Mouse (Mus musculus) left cerebral cortex, adult 9 months (tissue): ENCODE results near the gene Clcn3.
A peak's percentile ranks its signal among the peaks of the same experiment; 100 is the strongest.

ENCODE experiments used
- DNase-seq, 2 experiments: peaks; one replicate each; pipeline ENCODE4 v3.0.0; 2022; ENCODE audit warnings: low spot score in 2 of 2

The Clcn3 gene

GRCm38 (mm10) chr8:60952803-60953202, 30.3 kb downstream of the Clcn3 start:
- DNase-seq, result no peak

- no peak for DNase-seq
Measured at GRCm38 (mm10) chr8:60951757-60952156, 31.3 kb downstream of the Clcn3 start.

DNA sequence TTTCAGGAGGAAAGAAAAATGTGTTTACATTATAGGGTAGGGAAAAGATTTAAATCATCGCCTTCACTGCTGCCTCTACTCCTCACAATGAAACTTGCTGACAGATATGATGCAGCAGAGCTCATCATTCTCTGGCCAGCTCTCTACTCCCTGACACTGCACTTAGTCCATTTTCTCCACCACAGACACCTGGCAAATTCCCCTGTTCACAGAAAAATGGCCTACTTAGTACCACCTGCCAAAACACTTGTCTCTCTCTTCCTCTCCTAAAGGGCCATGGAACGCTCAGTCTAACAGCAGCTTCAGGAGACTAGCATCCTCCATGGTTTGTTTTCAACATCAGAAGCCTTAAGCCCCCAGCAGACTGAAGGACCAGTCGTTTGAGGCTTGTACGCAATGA, 31.8 kb downstream of the Clcn3 start:
- no peak for DNase-seq

GRCm38 (mm10) chr8:60949859-60950258, 33.2 kb downstream of the Clcn3 start:
- no peak for DNase-seq

DNA sequence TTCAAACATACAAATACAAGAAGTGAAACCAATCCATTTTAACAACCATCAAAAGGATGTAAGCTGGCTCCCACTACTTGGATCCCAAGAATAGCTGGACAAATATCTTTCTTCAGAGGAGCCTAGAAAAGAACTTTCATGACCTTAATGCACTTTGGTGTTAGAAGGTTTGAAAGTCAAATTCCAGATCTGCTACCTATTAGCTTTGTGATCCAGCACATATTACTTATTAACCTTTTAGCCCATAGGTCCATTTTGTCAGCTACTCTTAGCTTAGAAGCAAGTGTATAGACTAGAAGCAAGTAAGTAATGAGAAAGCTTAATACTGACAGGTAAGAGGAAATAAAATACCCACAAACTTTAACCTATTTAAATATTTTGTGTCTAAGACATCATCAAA, 35.6 kb downstream of the Clcn3 start:
- no peak for DNase-seq

- DNase-seq, result no peak
Measured at GRCm38 (mm10) chr8:60942867-60943266, 40.2 kb downstream of the Clcn3 start.

DNA sequence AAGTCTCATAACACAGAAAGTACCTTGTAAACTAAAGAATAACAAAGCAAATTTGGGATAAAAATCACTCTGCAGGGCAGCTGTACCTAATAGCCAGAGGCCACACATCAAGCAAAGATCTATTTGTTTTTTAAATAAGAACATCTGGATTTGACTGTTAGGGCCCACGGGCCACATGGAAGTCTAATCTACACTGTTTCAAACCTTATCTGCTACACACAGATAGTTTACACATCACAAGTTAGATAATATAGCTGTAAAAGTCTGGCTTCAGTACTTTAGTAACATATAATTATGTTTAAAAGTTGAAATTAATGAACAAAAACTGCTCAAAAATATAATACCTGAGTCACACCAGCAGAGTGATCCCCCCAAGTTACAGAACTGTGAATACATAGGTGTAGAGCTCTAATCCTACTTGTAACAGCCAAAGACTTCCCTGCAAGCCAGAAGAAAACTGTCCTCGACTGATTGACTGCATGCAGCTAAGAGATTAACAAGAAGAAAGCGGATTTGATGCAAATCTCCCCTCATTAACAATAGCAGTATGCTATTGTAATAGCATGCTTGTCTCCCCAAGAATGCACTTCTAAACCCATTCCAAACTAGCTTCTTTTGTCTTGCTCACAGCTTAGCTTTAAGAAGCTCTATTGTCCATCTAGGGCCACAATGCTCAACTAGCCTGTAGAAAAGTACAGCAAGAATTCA, 44.2 kb downstream of the Clcn3 start:
- no peak for DNase-seq

DNA sequence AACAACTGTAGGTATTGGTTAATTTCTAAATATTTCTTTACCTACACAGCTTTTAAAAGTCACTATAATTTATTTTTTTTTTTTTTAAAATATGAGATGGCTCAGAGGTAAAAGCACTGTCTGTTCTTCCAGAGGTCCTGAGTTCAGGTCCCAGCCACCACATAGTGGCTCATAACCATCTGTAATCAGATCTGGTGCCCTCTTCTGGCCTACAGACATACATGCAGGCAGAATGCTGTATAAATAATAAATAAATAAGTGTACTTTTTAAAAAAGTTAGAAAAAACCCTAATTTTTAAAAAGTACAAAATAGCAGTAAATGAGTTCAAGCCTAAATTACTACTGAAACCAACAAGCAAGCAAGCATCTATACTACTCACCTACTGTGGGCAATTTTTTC, 49.5 kb downstream of the Clcn3 start:
- DNase-seq, result no peak

GRCm38 (mm10) chr8:60920176-60920575, 62.9 kb downstream of the Clcn3 start:
- no peak for DNase-seq

DNA sequence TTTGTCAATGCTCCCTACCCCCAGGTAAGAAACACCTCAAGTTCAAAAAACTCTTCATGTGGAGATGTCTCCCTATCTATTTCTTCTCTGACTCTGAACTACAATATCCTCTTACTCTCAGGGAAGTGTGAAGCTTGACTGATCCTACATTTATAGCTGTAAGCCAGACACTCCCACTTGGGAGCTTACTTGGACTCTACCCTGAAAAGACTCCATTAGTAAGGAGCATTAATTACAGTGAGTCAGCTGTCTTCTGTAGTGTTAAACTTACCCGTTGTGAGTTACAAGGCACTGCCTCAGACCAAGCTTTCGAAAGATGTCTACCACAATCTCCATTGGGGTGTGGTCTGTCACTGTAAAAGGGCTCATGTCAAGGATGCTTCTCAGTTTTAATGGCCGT, 64.0 kb downstream of the Clcn3 start:
- no peak for DNase-seq

DNA sequence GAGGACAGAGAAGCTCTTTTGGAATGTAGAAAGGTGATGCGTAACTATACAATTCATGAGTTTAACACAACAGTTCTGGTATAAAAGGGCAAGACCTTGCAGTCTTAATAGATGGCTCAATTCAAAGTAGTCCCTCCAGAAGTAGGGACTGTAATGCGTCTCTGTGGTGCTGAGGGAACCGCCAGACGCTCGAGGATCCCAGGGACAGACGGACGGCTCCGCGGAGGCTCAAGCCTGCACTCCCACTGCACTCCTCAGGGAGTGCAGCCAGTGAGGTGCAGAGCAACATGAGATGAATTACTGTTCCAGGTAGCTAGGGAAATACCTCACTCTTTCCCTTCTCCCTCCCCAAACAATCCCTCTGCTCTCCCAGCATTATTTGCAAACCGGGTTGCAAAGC, 70.5 kb downstream of the Clcn3 start:
- DNase-seq, result no peak

GRCm38 (mm10) chr8:60912081-60912480, 71.0 kb downstream of the Clcn3 start:
- DNase-seq, result no peak

DNA sequence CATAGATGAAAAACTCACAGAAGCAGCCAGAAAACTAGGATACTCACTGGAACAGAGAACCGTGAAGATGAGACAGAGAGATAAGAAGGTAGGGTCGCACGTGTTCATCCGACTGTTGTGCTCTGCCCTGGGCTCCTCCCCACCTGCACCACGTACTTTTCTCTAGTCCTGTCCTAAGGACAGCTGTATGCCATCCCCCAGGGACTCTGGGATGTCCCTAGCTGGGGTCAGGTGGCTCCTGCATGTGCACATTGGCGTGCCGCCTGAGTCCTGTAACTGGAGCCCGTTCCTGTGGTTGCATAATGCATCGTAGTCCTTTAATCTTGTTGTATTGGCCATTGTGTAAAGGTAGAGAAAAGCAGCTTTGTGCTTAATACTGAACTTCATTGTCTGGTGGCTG, 83.0 kb downstream of the Clcn3 start:
- DNase-seq, result no peak

GRCm38 (mm10) chr8:60895878-60896277, 87.2 kb downstream of the Clcn3 start:
- DNase-seq, result no peak

GRCm38 (mm10) chr8:60891757-60892156, 91.3 kb downstream of the Clcn3 start:
- DNase-seq, result no peak

DNA sequence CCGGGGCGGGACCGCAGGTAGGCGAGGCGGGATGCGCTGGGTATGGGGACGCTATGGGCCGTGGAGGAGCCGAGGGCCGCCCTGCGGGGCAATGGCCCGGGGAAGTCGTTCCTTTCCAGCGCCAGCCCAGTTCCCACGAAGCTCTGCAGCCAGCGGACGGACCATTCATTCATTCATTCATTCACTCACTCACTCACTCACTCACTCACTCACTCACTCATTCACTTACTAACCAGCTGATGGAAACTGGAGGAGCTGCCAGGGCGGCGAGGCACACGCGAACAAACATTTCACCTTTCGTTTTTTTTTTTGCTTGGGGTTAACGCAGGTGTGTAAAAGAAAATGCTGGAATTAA, 92.6 kb downstream of the Clcn3 start:
- DNase-seq, result no peak

DNA sequence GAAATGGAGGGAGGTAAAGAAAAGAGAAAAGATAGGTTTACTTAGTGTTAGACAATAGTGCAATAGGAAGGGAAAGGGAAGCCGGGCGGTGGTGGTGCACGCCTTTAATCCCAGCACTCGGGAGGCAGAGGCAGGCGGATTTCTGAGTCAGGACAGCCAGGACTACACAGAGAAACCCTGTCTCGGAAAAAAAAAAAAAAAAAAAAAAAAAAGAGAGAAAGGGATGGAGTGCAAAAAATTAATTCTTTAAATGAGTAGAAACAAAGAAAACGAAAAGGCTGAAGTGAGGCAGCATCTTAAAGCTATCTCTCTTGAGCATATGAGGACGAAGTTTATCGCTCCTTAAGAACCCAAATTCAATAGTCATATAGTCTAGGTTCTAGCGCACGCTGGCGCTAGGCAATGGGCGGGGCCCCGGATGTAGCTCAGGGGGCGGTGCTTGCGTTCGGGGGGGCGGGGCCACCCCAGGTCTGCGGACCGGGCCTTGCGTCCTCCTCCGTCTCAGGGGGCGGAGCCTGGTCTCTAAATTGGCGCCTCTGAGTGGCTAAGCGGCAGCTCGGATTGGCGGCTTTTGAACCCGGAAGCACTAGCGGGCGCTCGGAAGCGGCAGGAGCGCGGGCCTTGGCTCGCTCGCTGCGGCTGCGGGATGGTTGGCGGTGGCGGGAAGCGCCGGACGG, 93.1 kb downstream of the Clcn3 start, which contains the start of gene Hpf1:
Gene Hpf1, plus strand, starts transcription at position 576 of the 677 bp plus-strand sequence.
- peak; percentile 85 to 92 for DNase-seq

DNA sequence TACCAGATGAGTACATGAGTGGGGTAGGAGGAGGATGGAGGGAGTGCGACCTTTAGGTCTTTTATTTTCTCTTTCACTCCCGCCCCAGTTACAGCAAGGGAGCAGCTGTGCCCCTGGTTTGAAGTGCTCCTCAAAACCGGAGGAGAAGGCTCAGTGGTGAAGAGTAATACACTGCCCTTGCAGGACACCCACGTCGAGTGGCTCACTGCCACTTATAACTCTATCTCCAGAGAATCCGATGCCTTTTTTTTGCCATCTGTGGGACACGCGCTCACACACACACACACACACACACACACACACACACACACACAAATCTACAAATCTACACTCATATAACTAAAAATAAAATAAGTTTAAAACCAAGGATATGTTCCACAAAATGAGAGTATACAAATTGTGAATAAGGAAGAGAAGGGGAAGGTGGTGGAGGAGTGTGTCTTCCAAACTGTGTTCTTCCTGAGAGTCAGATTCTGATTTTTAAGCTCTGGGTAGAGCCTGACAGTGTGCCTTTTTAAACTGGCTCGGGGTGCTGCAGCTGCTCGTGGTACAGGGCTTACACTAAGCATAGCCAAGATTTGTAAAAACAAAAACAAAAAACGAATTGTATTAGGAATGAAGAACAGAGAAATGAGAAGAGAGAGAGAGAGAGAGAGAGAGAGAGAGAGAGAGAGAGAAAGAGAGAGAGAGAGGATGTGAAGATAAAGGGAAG, 93.8 kb downstream of the Clcn3 start:
- DNase-seq, result no peak

DNA sequence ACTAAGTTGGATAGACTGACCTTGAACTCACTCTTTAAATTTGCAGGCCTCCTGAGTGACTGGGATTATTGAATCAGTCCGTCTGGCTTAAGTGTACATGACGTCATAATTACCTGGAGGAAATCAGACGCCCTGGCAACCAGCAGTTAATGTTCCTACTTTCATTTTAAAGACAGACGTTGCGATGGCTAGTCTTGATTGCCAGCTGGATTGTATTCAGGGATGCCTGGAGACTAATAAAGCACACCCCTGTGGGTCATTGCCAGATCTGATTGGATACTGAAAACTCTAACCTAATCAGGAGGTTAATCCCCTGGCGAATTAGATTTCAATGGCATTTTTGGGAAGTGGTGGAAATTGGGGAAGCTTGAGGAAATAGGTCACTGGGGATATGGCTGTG, 96.4 kb downstream of the Clcn3 start:
- no peak for DNase-seq

- no peak for DNase-seq
Measured at GRCm38 (mm10) chr8:60883419-60884137, 99.5 kb downstream of the Clcn3 start.

DNA sequence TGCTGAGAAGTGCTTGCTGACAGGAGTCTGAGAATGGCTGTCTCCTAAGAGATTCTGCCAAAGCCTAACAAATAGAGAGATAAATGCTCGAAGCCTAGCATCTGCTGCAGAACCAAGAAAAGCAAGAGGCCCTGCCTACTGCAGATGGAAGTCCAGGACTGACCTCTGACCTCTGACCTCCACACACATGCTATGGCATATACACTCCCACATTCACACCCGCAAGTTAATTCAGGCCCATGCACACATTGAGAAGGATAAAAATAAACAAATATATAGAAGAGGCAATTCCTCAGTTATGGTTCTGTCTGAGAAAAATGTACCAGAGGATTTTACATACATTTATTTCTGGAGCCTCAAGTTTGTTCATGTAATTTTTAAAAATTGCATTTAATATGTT, 104.5 kb downstream of the Clcn3 start:
- DNase-seq, result no peak
